Mouse (Mus musculus) cerebellum, adult 9-10 months (tissue): ENCODE results near the gene Ikbip.

ENCODE experiments used
- DNase-seq: peaks from one replicate; pipeline ENCODE4 v3.0.0; 2022

The Ikbip gene

DNA sequence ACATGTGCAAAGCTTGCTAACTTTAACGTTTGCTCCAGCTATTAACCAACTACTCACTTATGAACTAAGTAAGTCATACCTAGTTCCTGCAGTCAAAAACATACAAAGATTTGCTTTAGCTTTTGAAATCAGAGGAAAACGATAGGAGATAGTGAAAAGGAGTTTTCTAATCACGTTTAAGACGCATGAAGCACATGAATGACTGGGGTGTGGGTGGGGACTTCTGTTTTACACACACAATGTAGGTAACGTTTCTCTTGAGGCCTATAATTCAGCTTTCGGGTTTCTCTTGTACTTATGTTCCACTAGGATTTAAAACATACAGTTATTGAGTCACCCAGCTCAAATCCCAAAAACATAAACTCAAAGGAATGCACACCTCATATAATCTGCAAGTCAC lies 39.9 kb downstream of the Ikbip start:
- DNase-seq = no peak

DNA sequence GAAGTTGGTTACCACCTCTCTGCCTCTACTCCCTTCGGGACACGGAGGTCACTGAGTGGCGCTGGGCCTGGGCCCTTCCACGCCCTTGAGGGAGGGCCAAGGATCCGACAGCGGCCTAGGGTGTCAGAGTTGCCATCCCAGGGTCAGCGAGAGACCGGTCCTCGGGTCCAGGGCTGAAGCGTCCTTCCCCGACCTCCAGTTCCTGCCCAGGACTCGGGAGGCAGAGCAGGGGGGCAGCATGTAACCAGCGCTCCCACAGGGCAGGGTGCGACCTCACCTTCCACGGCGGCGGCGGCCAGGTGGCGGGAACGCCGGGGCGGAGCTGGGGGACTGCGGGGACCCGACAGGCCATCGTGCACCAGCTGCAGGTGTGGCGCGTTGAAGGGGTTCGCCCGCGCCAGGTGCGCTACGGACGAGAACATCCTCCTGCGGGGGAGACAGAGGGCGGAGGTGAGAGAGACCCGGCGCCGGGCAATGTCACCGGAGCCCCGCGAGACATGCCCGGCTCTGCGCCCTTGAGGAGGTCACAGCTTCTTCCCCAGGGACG lies 40.6 kb downstream of the Ikbip start:
- DNase-seq = no peak

DNA sequence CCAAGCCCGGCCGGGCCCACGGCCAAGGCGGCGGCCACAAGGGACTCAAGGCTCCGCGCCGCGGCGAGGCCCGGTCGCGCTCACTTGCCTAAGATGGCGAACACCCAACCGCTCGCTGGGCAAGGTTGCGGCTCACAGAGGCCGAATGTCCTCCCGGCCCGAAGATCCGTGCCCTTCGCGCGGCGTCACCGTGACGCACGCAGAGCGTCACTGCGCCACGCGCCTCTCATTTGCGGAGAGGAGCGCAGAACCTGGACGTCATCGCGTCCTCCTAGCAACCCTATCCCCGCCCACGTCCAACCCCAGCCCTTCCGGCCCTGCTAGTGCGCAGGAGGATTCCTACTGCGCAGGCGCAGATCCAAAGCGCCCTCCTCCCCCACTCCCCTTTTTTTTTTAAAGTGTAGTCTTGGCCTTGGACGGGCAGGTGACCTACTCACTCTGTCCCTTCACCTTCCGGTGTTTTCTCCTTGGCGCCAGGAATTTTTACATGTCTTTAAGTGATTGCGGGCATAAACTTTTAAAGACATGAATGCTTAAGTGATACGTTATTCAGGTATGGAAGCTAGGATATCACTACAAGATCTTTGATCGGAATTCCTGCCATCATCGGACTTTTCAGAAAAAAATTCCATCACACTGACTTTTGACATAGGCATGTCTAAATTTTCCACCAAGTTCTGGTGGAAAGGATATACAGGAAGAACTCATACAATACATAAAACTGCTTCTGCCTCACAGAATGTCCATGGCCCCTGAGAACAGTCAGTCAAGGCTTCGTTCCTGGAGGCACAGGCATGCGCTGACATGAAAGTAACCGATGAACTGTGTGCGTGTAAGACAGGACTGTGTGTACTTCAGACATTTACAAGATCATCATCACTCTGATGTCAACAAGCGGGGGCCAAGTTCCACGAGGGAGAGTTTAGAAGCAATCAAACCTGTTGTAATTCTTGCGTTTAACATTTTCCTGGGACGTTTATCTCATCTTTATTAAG lies 41.4 kb downstream of the Ikbip start, which contains the start of gene Slc25a3:
Slc25a3 (minus strand) TSS at position 232 of the 995 bp plus-strand sequence.
- peak; percentile 97 for DNase-seq

DNA sequence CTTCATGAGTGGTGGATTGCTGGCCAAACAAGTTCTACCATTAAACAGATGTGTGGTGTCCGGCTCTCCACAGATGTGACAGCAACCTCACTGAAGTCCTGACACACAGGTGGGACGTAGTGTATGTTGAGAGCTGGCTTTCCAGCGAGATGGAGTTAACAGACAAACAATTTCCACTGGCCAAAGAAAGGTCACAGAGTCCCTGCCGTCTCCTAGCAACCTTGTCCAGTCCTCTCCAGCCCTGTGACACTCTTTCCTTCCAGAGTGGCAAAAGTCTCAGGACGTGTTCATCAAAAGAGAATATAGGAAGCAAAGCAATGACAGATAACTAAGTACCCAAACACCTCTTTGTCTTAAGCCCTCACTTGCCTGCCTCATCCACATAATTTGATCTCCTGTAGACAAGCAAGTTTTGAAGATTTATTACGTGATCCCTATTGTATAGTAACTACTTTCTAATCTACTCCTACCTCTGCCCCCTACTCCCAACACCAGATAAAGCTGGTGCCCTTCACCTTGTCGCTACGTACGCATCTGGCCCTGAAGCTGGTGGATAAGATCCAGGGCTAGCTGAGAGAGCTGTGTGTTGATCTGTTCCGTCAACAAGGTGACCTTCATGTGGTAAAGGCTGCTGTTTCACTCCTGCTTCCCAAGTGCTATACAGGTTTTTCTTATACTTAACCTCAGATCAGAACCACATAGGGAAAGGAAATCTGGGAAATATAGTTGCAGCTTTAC lies 44.0 kb downstream of the Ikbip start:
- DNase-seq = no peak

DNA sequence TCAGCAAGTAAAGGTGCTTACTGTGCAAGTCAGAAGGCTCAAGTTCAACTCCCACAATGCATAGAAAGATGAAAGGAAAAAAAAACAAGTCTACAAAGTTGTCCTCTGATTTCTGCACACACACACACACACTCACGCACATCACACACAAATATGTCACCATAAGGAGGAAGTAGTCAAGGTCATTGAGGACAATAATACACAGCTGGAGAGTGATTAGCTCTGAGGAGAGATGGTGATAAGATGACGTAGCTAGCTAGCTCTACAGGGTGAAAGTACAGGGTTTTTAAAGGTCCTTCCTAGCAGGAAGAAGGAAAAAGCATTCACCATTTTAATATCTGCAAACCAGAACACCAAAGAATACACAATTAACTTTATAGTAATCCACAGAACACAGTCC lies 44.7 kb downstream of the Ikbip start:
- no peak for DNase-seq

DNA sequence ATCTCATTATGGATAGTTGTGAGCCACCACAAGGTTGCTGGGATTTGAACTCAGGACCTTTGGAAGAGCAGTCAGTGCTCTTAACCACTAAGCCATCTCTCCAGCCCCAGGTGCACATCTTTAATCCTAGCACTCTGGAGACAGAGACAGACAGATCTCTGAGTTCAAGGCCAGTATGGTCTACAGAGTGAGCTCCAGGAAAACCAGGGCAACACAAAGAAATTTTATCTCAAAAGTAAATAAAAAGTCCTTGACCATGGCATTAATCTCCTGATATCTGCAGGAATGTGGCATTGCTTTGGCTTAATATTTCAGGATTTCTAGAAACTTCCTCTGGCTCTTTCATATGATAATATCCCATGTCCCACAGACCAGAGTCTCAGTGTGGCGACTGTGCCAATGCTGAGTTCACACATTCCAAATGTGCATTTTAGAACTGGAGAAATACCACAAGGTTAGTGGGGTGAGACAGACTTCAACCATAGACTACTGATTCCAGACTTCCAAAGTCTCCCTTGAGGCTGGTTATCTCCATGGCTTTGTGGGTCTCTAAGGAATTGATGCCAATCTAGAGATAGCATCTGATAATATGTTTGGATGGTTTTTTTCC lies 45.9 kb downstream of the Ikbip start:
- DNase-seq = no peak

DNA sequence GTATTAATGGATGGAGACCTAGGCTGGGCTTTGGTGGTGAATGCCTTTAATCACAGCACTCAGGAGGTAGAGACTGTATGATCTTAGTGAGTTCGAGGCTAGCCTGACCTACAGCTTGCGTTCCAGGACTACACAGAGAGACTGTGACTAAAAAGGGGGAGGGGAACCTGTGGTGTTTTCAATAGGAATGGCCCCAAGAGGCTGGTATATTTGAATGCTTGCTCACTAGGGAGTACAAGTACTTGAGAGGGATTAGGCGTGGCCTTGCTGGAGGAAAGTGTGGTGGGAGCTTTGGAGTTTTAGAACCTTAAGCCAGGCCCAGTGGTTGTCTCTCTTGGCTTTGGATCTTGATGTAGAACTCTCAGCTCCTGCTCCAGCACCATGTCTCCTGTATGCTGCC lies 48.1 kb downstream of the Ikbip start:
- no peak for DNase-seq

DNA sequence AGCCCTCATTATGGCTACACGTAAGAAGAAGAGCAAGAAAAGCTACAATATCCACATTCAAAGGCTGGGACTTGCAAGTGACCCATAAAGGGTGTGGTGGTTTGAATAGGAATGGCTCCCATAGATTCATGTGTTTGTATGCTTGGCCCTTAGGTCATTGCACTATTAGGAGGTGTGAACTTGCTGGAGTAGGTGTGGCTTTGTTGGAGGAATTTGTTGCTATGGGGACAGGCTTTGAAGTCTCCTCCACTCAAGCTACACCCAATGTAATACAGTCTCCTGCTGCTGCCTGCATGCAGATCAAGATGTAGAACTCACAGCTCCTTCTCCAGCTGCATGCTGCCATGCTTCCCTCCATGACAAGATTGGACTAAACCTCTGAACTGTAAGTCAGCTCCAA lies 48.8 kb downstream of the Ikbip start:
- DNase-seq = no peak

DNA sequence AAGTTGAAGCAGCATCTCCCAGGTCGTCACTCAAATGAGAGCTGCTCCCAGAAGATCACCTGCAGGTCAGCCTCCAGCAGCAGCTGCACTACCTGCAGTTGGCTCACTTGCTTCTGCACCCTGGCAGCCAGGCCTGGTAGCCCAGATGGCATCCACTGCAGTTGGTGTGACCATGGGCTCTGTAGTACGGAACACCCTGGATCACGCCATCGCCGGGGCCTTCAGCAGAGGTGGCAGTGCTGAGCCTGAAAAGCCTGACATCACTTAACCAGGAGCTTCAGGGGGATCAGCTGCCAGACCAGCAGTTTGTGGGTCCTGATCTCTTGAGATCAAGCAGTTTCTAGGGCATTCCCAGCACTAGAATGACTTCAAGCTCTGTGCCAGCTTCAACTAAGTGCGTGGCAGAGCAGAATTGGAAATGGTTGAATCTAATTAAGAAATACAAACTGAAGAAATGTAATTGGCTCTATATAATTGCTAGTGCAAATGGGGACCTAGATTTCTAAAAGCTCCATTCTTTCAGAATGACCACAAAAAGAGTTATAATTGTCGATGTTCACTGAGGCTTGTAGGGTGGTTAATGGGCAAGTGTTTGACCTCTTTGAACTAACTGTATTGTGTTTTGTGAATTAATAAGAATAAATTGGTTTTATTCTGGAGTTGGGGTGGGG lies 52.7 kb downstream of the Ikbip start:
- no peak for DNase-seq

DNA sequence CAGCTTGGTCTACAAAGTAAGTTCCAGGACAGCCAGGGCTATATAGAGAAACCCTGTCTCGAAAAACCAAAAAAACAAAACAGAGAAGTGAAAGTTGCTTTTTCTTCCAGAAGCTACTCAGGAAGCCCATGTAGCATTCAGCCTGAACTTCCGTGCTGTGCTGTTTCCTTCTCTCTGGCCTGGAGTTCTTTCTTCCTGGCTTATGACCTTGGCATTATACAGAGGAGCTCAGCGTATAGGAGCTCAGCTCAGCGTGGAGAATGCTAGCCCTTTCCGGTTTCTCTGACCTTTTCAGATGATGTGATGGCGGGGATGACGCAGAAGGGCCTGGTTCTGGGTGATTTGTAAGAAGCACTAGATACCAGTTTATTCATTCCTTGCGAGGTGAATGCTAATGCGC lies 54.7 kb downstream of the Ikbip start:
- no peak for DNase-seq

DNA sequence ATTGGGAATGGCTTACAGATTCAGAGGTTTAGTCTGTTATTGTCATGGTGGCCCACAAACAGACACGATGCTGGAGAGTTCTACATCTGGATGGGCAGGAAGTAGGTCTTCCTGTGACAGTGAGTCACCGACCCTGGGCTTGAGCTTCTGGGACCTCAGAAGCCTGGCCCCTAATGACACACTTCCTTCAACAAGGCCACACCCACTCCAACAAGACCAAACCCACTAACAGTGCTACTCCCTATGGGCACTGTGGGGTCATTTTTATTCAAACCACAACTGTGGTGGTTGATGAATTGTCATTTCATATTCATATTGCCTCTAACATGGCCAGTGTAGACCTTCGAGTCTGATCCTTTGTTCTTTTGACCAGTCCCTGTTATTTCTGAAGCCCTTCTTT lies 55.6 kb downstream of the Ikbip start:
- no peak for DNase-seq

DNA sequence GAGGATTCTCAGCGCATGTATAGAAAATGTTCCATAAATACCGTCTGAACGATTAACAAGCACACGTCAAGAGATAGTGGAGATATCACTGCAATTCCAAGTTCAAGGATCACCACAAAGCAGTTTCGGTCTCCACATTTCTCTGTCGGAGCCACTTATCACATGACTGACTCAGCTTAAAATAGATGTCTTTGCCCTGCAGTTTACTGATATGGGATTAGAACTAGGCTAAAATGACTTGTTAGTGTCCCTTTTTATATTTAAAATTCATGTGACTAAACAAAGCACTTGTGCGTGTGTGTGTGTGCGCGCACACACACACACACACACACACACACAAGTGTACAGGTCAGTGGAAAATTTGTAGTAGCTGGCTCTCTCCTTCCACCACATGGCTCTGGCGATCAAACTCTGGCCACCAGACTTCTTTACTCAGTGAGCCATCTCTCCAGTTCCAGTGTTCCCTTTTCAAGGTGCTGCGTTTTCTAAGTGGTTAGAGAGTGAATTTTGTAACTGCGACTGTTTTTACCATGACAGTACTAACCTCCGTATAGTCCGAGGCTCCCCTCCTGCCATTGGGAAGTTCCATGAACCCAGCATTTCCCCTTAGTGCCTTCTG lies 56.5 kb downstream of the Ikbip start:
- no peak for DNase-seq

DNA sequence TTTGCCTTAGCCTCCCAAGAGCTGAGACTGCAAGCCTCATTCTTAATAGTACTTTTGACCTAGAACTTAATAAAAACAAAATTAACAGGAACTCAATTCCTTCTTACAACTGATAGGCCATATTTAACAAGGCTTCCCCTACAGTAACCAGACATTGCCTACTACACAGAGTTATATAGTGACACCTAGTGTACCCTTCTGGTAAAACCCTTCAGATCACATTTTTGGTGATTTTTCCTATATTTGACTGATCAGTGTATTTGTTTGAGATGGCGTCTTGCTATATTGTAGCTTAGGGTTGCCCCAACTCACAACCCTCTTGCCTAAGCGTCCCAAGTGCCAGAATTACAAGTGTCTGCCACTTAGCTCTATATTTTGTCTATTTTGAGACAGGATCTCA lies 58.8 kb downstream of the Ikbip start:
- peak; percentile 68 for DNase-seq

DNA sequence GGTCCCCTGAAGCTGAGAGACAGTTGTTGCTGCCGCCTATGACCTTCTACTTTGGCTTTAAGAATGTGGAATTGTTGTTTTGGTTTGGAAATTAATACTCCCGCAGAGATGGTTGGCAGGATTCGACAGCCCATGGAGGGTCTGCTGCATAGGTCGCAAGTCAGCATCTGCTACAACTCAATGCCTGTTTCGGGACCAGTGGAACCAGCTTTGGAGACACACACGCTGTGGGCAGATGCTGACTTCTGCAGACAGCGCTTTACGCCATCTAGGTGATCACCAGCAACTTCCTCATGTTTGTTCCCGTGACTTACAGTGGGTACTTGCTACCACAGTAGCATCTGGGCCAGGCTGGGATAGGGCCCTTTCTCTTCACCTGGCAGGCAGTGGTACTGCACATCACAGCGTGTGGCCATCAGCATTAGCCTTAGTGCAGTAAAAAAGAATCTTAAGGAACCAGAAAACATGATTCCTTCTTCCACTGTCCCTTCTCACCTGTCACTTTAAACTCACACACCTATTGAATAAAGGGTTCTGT lies 60.0 kb downstream of the Ikbip start:
- DNase-seq = no peak

DNA sequence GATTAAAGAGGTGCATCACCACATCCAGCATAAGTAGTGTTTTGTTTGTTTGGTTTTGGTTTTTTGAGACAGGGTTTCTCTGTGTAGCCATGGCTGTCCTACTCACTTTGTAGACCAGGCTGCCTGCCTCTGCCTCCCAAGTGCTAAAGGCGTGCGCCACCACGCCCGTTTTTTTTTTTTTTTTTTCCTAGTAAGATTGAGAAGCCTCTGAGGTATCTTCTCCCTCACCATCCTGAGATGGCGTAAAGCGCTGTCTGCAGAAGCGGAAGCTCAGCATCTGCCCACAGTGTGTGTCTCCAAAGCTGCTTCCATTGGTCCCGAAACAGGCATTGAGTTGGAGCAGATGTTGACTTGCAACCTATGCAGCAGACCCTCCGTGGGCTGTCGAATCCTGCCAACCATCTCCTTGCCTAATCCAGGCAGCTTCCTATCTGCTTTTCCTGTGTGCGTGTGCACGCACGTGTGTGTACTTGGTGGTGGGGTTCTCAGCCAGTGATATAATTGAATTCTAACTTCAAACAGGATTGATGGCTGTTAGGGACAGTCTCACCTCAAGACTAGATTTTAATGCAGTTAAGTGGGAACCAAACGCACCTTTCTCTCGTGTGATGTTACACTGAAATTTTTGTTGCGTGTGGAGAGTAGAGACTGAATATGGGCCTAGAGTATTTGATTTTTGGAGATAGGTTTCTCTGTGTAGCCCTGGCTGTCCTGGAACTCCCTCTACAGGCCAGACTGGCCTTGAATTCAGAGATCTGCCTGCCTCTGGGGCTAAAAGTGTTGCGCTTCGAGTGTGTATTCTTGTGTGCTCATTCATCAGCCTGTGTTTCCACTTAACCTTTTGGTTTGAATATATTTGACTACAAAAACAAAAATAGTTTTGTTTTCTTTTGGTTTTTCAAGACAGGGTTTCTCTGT lies 60.8 kb downstream of the Ikbip start:
- no peak for DNase-seq

DNA sequence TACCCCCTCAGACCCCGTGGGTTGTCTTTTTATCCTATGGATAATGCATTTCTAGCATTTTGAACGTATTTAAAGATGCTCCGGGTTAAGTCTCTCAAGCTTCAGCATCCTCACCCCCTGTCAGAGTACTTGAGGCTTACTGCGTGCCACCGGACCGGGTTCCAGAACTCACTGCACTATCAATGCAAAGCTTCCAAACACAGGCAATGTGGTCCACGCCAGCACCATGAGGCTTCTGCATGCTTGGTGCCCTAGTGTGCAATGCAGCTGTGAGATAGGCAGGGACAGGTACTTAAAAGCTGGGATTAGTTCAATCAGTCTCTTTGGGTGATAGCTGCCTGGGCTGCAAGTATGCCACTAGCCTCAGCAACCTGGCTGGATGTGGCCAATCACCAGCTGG lies 62.7 kb downstream of the Ikbip start:
- DNase-seq = no peak
